Mouse (Mus musculus): Measurements from ENCODE around the gene Clmp. TPM values are rescaled to one million over a fixed set of nuclear protein-coding genes. Genes with fewer than 3 reads are reported as not detected.
"Not testable (repeated sequence)": the region's sequence is repeated elsewhere in the genome, so short reads cannot be mapped to it uniquely, and the experiment has no call there.

The Clmp gene
- total RNA-seq, 2 experiments from 2014 or later, result 29.8 to 30.2 TPM

GRCm38 (mm10) chr9:40793581-40793980, 107.8 kb downstream of the Clmp start:
- intact Hi-C loops (cut with DNase I), result no loop called here
- no peak for DNase-seq (ENCODE audit: low spot score in 2 of 2)

- DNase-seq (ENCODE audit: low spot score in 2 of 2), result no peak
- intact Hi-C loops (cut with DNase I), result no loop called here
These were observed 108.5 kb downstream of the Clmp start for GRCm38 (mm10) chr9:40794251-40794650.

DNA sequence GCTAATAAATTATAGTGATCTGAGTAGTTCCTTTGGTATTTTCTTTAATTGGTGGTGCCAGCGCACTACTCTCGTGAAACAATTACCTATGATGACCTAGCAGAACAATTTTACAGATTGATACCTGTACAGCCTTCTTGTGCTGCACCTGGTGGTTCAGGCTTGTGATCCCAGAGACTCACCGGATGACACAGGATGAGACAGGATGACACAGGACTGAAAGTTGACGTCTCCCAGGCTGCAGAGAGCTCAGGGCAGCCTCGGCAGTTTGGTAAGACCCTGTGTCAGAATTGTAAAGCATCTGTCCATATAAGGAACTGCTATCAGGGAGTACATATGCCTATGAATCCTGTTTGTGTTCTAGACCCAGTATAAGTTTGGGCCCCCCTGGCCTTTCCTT, 109.2 kb downstream of the Clmp start:
- DNase-seq (ENCODE audit: low spot score in 2 of 2), result no peak

DNA sequence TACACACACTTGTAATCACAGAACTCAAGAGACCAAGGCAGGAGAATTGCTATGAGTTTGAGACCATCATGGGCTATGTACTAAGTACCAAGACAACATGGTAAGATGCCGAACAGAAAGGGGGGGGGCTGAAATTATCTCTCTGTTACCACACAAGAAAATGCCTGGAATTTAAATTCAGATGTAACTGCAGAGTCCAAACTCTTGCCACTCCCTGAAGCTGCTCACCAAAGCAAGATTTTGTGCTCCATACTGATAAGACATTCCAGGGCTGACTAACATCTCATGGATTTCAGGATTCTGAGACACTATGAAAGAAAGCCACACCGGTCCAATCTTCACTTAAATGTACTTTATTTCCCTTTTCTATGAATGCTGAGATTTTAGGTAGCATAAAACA, 109.8 kb downstream of the Clmp start:
- no peak for DNase-seq (ENCODE audit: low spot score in 2 of 2)
- intact Hi-C loops (cut with DNase I), result no loop called here

More for the DNA sequence above, 109.2 kb downstream of the Clmp start:
- intact Hi-C loops (cut with DNase I), result no loop called here

- intact Hi-C loops (cut with DNase I), result no loop called here
- DNase-seq (ENCODE audit: low spot score in 2 of 2), result no peak
These were observed 110.3 kb downstream of the Clmp start for GRCm38 (mm10) chr9:40796054-40796453.

GRCm38 (mm10) chr9:40798247-40798960, 112.6 kb downstream of the Clmp start:
- intact Hi-C loops (cut with DNase I), result no loop called here

GRCm38 (mm10) chr9:40799112-40799511, 113.3 kb downstream of the Clmp start:
- intact Hi-C loops (cut with DNase I), result no loop called here
- no peak for DNase-seq (ENCODE audit: low spot score in 2 of 2)

More at GRCm38 (mm10) chr9:40798247-40798960, 112.6 kb downstream of the Clmp start:
- no peak for DNase-seq (ENCODE audit: low spot score in 2 of 2)

GRCm38 (mm10) chr9:40799837-40800501, 114.2 kb downstream of the Clmp start:
- intact Hi-C loops (cut with DNase I), result loop anchor here (2.0 kb wide), 1 partner anchor 43 kb away; no protein-coding TSS in a partner anchor
- DNase-seq (ENCODE audit: low spot score in 2 of 2), result peak; percentile 69 to 73

- peak; percentile 100 for DNase-seq (ENCODE audit: low spot score in 2 of 2)
- intact Hi-C loops (cut with DNase I), result loop anchor here (2.0 kb wide), 1 partner anchor 44 kb away; no protein-coding TSS in a partner anchor
These were observed 115.2 kb downstream of the Clmp start, which contains the start of gene Hspa8 for GRCm38 (mm10) chr9:40800675-40801612. TSS of gene Hspa8 (plus strand) at chr9:40800984.

GRCm38 (mm10) chr9:40801614-40802532, 116.1 kb downstream of the Clmp start:
- peak; percentile 49 to 64 for DNase-seq (ENCODE audit: low spot score in 2 of 2)
- intact Hi-C loops (cut with DNase I), result loop anchor here (2.0 kb wide), 1 partner anchor 45 kb away; no protein-coding TSS in a partner anchor

DNA sequence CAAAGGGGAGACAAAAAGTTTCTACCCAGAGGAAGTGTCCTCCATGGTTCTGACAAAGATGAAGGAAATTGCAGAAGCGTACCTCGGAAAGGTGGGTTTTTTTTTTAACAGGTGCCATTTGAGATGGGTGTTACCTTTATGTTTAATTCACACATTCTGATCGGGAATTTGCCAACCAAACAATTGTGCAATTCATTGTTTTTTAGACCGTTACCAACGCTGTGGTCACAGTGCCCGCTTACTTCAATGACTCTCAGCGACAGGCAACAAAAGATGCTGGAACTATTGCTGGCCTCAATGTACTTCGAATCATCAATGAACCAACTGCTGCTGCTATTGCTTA, 116.7 kb downstream of the Clmp start:
- intact Hi-C loops (cut with DNase I); DNase-seq (ENCODE audit: low spot score in 2 of 2): not testable (repeated sequence)

- DNase-seq (ENCODE audit: low spot score in 2 of 2); intact Hi-C loops (cut with DNase I): not testable (repeated sequence)
These were observed 118.8 kb downstream of the Clmp start for GRCm38 (mm10) chr9:40804576-40804975.

- peak; percentile 83 to 90 for DNase-seq (ENCODE audit: low spot score in 2 of 2)
- intact Hi-C loops (cut with DNase I), result loop anchor here (5.0 kb wide), 1 partner anchor 168 kb away; no protein-coding TSS in a partner anchor
These were observed 119.5 kb downstream of the Clmp start for GRCm38 (mm10) chr9:40805263-40805662.

GRCm38 (mm10) chr9:40806440-40807288, 120.9 kb downstream of the Clmp start:
- no peak for DNase-seq (ENCODE audit: low spot score in 2 of 2)
- intact Hi-C loops (cut with DNase I), result loop anchor here (5.0 kb wide), 1 partner anchor 169 kb away; no protein-coding TSS in a partner anchor

DNA sequence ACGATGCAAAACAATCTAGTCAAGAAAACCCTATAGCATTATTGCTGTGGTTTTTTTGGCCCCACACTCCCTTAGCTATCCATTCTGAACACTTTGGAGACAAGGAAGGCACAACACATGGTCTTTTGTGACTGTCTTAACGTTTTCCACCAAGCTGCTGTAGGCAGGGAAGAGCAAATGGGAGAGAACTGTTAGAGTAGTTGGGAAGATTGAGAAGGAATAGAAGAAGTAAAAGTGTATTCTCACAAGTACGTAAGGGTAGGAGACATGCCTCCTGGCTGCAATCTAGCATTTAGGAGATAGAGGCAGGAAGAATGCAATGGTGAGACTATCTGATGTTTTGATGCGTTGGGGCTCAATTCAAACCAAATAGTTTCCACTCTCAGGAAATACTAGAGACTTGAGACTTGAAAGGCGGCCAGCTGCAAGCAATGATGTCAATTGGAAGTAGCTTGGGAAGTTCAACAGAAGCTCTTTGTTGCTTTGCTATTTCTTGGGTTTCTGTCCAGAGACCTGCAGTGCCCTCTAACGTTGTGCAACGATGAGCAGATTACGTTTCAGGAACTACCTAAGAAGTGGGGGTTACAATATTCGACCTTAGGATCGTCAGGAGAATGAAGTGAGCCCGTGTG, 121.6 kb downstream of the Clmp start:
- DNase-seq (ENCODE audit: low spot score in 2 of 2), result peak in 1 of 2 experiments; percentile 39

GRCm38 (mm10) chr9:40808061-40808906, 122.5 kb downstream of the Clmp start:
- no peak for DNase-seq (ENCODE audit: low spot score in 2 of 2)
- intact Hi-C loops (cut with DNase I), result loop anchor here (5.0 kb wide), 1 partner anchor 171 kb away; no protein-coding TSS in a partner anchor

More for the DNA sequence above, 121.6 kb downstream of the Clmp start:
- intact Hi-C loops (cut with DNase I), result loop anchor here (5.0 kb wide), 1 partner anchor 170 kb away; no protein-coding TSS in a partner anchor

Data from left cerebral cortex, postnatal 14 days (tissue).